Mouse (Mus musculus) limb, embryonic 15.5 days (tissue): ENCODE measurements around the gene Wdr62. TPM values are rescaled to one million over a fixed set of nuclear protein-coding genes. Genes with fewer than 3 reads are reported as not detected.

Experiments
- ATAC-seq: fragments of 200-750 bp; cut with Nextera tagmentation; 2 replicates; pipeline ENCODE4 v1.8.0; 2017; ENCODE audit warnings: low read depth, moderate TSS enrichment; ENCODE audit not compliant: insufficient number of reproducible peaks, low FRiP score, low TSS enrichment
- H3K27ac ChIP-seq: fragments of 300-500 bp; sonication (generic); 2 replicates; pipeline ENCODE4 v1.5.1; 2015; ENCODE audit warnings: moderate library complexity, mild to moderate bottlenecking, inconsistent platforms
- H3K27me3 ChIP-seq: fragments of 300-500 bp; sonication (generic); 2 replicates; pipeline ENCODE4 v1.6.1; 2015; ENCODE audit warnings: inconsistent platforms
- H3K36me3 ChIP-seq: fragments of 300-500 bp; sonication (generic); 2 replicates; pipeline ENCODE4 v1.6.1; 2015; ENCODE audit warnings: inconsistent platforms
- H3K4me1 ChIP-seq: fragments of 300-500 bp; sonication (generic); 2 replicates; pipeline ENCODE4 v1.6.1; 2015; ENCODE audit warnings: inconsistent platforms
- H3K4me2 ChIP-seq: fragments of 300-500 bp; sonication (generic); 2 replicates; pipeline ENCODE4 v1.6.1; 2015; ENCODE audit warnings: mild to moderate bottlenecking, inconsistent platforms
- H3K4me3 ChIP-seq: fragments of 300-500 bp; sonication (generic); 2 replicates; pipeline ENCODE4 v1.5.1; 2015; ENCODE audit warnings: mild to moderate bottlenecking, inconsistent platforms
- H3K9ac ChIP-seq: fragments of 300-500 bp; sonication (generic); 2 replicates; pipeline ENCODE4 v1.6.1; 2015; ENCODE audit warnings: inconsistent platforms
- H3K9me3 ChIP-seq: fragments of 300-500 bp; sonication (generic); 2 replicates; pipeline ENCODE4 v1.6.1; 2016; ENCODE audit warnings: inconsistent platforms
- whole genome bisulfite sequencing: fragments of 180-500 bp; shearing (Covaris S2); methylation state at CpG from one replicate; pipeline ENCODE4 v1.1.7; 2015; 5-methylcytosine and 5-hydroxymethylcytosine counted together
- polyA plus RNA-seq: library from polyadenylated mRNA; unstranded; fragments of >200 nt; fragmentation: Nextera tagmentation; extraction: Ambion mirVana; gene quantifications from 2 replicates; pipeline ENCODE4 v1.2.1, GENCODE M21; 2015

Wdr62 gene
- polyA plus RNA-seq, 1 experiment from 2014 or later: 6.2 TPM

DNA sequence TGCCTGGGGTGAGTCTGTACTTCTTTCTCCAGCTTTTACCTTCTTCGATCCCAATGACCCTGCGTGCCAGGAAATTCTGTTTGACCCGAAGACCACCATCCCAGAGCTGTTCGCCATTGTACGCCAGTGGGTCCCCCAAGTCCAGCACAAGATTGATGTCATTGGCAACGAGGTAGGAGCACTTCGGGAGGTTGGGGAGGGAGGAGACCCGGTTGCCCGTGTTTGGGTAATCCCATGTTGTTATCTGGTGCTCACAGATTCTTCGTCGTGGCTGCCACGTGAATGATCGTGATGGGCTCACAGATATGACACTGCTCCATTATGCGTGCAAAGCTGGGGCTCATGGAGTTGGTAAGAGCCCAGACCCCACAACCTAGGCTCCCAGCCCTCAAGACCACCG, 16.6 kb upstream of the Wdr62 start:
- H3K4me1 ChIP-seq: peaks cover 17% of the 10 kb centered on the region
- no peak overlapping the region for H3K4me2 ChIP-seq
- H3K27ac ChIP-seq: no peak overlapping the region
- H3K9me3 ChIP-seq: no peaks in the 10 kb centered on the region
- H3K9ac ChIP-seq: no peak overlapping the region
- no peak for ATAC-seq
- WGBS: 94% methylated on average over 15 of the region's 15 CpGs
- no peak overlapping the region for H3K4me3 ChIP-seq
- H3K36me3 ChIP-seq: peaks cover 61% of the 10 kb centered on the region
- H3K27me3 ChIP-seq: no peaks in the 10 kb centered on the region

DNA sequence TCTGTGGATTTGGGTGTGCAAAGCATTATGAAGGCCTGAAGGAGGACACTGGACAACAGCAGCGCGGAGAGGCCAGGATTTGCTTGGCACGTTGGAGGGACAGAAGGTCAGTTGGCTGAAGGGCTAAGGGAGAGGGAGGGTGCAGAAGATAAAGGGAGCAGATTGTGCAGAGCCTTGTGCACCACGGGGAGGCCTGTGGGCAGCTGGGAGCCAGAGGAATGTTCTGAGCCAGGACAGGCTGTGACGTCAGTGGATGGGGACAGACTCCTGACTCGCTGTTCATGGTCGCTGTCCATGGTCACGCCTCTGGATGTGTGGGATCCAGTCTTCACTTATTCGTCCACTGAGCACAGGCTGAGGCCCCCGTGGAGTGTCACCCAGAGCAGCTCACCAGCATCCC, 14.9 kb upstream of the Wdr62 start:
- WGBS: 67% methylated on average over 10 of the region's 10 CpGs
- H3K4me1 ChIP-seq: peaks cover 28% of the 10 kb centered on the region
- H3K4me3 ChIP-seq: no peak overlapping the region
- no peaks in the 10 kb centered on the region for H3K27me3 ChIP-seq
- peaks cover 52% of the 10 kb centered on the region for H3K36me3 ChIP-seq
- H3K4me2 ChIP-seq: no peak overlapping the region
- no peak overlapping the region for H3K9ac ChIP-seq
- H3K9me3 ChIP-seq: no peaks in the 10 kb centered on the region
- ATAC-seq: no peak
- no peak overlapping the region for H3K27ac ChIP-seq

DNA sequence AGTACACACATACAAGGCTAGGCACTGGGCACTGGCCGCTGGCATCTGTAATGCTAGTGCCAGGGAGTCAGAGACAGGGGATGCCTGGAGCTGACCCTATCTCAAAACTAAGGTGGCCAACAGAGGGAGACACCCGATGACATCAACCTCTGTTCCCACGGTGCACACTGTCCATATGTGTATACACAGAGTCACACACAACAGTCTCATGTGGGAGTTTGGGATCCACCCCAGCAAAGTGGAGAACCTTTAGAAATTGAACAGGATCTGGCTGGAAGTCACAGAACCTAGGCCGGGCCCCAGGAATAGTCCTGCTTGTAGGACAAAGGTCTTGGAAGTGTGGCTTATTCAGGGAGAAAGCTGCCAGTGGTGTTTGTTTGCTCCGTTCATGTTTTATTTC, 14.1 kb upstream of the Wdr62 start:
- ATAC-seq: no peak
- H3K4me3 ChIP-seq: no peak overlapping the region
- peaks cover 31% of the 10 kb centered on the region for H3K4me1 ChIP-seq
- whole genome bisulfite sequencing: 91% methylated on average over 5 of the region's 5 CpGs
- peaks cover 44% of the 10 kb centered on the region for H3K36me3 ChIP-seq
- H3K9ac ChIP-seq: no peak overlapping the region
- no peaks in the 10 kb centered on the region for H3K9me3 ChIP-seq
- no peak overlapping the region for H3K27ac ChIP-seq
- no peaks in the 10 kb centered on the region for H3K27me3 ChIP-seq
- no peak overlapping the region for H3K4me2 ChIP-seq

DNA sequence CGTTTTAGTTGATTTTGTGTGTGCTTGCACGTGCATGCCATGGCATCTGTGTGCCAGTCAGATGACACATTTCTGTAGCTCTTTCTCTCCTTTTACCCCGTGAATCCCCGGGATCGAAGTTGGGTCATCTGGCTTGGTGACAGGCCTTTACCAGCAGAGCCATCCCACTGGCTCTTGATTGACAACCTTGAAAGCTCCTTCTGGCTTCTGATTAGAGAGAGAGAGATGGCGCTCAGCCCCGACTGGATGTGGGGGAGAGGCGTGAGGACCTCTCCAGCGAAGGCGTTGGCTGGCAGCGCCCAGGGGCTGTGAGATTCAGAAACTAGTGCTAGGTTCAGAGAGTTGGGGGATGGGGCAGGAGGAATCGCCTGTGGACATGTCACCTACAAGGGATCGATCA, 13.6 kb upstream of the Wdr62 start:
- Histone ChIP-seq H3K4me1 (peaks cover 31% of the 10 kb centered on the region), H3K27me3 (no peaks in the 10 kb centered on the region), H3K36me3 (peaks cover 39% of the 10 kb centered on the region), H3K27ac (no peak overlapping the region), H3K4me2 (no peak overlapping the region), H3K9ac (no peak overlapping the region), H3K9me3 (no peaks in the 10 kb centered on the region), H3K4me3 (no peak overlapping the region)
- ATAC-seq: no peak
- WGBS: 79% methylated on average over 13 of the region's 13 CpGs

DNA sequence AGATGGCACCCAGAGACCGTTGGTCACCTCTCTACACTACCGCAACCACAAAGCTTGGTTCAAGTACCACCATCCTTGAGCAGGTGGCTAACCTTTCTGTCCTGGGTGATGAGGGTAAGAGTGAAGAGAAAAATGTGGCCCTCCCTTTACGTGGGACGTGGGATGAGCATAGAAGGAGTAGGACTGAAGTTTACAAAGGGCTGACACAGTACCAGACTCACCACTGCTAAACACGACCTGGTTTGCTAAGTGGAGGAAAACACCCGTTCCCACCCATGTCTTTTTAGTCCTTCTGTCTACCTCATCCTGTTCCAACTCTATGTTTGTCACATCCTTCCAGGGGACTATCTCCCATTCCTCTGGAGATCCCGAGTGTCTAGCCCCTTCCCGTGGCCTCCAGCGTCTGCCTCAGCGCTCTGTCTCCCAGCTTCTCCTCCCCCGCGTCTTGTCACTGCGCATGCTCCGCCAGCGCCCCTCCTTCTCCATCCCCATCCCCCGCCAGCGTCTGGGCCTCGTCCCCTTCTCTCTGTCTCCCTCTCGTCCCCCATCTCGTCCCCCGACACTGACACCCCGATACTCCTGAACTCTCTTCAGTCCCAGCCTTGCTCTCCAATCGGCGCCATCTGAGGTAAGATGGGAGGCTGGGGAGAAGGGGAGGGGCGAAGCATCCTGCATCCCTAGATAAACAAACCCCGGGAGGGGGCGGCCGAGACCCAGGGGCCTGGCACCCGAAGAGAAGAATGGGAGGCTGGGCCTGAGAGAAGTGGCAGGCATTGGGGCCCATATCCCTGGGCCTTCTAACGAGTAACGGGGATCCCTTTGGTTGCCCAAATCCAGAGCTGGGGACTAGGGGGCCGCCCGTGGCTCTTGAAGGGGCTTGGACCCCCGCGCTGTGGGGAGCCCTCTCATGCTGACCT, 11.3 kb upstream of the Wdr62 start, which contains the start of gene Clip3:
Gene Clip3 (plus strand): TSS at position 514 of the 917 bp plus-strand sequence.
- WGBS: 7% methylated on average over 35 of the region's 35 CpGs
- Histone ChIP-seq H3K27me3 (no peaks in the 10 kb centered on the region), H3K36me3 (peaks cover 16% of the 10 kb centered on the region), H3K9me3 (no peaks in the 10 kb centered on the region), H3K9ac (peak within 1 kb of the TSS; percentile 74), H3K27ac (peak within 1 kb of the TSS; percentile 68), H3K4me3 (peak within 1 kb of the TSS; percentile 69), H3K4me1 (peaks cover 31% of the 10 kb centered on the region), H3K4me2 (peak within 1 kb of the TSS; percentile 84)
- peak; percentile 54 for ATAC-seq

DNA sequence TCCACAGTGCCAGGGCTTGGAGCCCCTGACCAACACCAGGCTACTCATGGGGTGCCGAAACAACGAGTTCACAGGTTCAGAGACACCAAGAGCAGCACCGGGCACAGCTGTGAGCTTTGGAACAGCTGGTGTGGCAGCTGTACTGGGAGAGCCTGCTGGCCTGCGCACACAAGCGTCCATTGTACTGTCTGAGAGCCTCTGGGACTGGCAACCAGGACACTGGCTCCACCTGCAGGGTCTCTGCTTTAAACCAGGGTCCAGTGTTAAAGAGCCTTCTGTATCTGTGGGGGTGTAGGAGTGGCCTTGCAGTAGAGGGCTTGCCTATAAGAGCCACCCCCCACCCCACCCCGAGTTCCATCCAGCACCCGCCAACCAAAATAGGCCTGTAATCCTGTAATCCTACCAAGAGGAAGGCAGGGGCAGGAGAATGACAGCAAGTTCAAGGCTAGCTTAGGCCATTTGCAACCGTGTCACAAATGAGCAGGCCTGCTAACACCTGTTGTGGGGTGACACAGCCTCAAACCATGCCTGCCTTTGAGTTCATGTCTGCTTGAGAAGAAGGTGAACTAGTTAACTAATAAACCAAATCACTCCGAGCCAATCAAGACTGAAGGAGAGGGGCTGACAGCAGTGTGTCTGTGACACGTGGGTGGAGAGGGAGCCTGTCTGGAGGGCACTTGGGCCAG, 9.6 kb upstream of the Wdr62 start:
- H3K9ac ChIP-seq: no peak overlapping the region
- H3K4me1 ChIP-seq: peaks cover 29% of the 10 kb centered on the region
- no peaks in the 10 kb centered on the region for H3K9me3 ChIP-seq
- peak; percentile 65; the same call in 1 of the 2 replicates for ATAC-seq
- H3K36me3 ChIP-seq: peaks cover 8% of the 10 kb centered on the region; the same call in 1 of the 2 replicates
- H3K27ac ChIP-seq: peak overlapping the region; percentile 48; the same call in 1 of the 2 replicates
- H3K4me2 ChIP-seq: no peak overlapping the region
- no peaks in the 10 kb centered on the region for H3K27me3 ChIP-seq
- H3K4me3 ChIP-seq: no peak overlapping the region
- WGBS: 53% methylated on average over 10 of the region's 10 CpGs

DNA sequence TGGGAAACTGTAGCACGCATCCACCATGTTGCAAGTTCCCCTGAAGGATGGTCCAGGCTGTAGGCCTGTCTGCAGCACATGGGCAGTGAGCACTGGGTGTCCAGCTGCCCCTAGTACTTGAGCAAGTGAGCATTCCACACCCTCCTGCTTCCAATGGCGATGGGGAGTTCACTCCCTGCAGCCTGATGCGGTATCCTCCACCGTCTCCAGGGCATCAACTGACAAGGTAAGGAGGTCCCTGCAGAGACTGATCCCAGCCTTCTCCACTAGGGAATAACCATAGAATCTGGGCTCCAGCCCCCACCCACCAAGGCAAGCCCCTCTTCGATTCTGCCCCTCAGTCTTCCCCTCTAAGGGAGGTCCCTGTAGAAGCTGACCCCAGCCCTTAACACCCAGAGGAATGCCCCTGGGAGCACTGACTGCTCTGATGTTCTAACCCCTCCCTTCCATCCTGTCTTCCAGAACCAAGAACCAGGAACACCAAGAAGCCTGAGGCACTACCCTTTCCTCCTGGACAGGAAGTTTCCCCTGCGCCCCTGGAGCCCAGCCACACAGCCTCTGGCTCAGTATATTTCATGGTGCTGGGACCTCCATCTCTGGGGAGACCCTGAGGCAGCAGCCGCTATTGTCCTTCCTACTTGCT, 9.0 kb upstream of the Wdr62 start:
- Histone ChIP-seq H3K4me1 (peaks cover 28% of the 10 kb centered on the region), H3K36me3 (peaks cover 1% of the 10 kb centered on the region; the same call in 1 of the 2 replicates), H3K4me2 (no peak overlapping the region), H3K9ac (no peak overlapping the region), H3K27ac (peak overlapping the region; percentile 48; the same call in 1 of the 2 replicates), H3K27me3 (no peaks in the 10 kb centered on the region), H3K4me3 (no peak overlapping the region), H3K9me3 (no peaks in the 10 kb centered on the region)
- ATAC-seq: no peak
- 71% methylated on average over 7 of the region's 7 CpGs for WGBS

DNA sequence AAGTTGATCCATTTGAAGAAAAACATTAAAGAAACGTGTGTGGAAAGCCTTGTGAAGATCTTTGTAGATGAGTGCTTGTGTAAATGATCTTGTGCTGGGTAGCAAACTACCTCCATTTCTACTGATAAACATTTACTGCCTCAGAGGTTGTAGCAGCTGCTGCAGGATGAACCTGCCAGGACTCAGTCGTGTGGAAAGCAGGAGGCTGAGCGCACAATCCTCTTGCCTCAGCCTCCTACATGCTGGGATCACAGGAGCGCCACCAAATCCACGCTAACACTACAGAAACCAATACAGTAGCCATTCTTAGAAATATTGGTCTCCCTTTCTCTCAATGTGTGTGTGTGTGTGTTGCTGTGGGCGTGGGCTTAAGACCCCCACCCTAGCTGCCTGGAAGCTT, 7.8 kb upstream of the Wdr62 start:
- Histone ChIP-seq H3K27me3 (no peaks in the 10 kb centered on the region), H3K36me3 (no peaks in the 10 kb centered on the region), H3K9ac (no peak overlapping the region), H3K4me1 (peaks cover 22% of the 10 kb centered on the region), H3K4me3 (no peak overlapping the region), H3K27ac (no peak overlapping the region), H3K4me2 (no peak overlapping the region), H3K9me3 (no peaks in the 10 kb centered on the region)
- no peak for ATAC-seq
- WGBS: 72% methylated on average over 6 of the region's 6 CpGs

DNA sequence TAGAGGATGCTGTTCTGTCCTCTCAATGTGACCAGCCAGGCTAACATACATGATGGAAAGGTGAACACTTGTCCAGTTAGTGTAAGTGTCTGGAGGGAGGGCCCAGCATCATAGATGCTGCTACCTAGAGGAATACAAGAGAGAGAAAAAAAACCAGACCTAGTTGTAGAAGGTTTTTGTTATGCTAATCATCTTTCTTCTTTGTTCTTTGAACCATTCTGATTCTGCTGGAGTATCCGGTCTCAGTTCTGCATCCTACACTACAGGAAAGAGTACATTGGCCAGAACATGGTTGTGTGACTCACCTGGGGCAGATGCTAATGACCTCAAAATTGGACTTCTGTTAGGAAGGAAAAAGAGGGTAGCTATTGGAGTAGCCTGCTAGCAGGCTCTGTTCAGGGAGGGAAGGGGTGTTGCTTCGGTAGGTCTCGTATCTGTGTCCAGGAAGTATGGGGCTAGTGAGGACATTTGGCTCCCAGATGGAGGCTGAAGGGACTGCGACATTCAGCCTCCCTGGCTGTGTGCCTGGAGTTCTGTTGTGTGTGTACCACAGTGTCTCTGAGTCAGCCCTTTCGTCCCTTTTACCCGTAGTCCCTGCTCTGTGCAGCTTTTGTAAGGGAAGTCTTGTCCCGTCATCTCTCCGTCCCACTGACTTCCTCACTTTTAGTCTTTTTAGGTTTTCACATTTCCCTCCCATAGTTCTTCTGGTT, 6.6 kb upstream of the Wdr62 start:
- Histone ChIP-seq H3K36me3 (no peaks in the 10 kb centered on the region), H3K9ac (no peak overlapping the region), H3K27ac (no peak overlapping the region), H3K27me3 (no peaks in the 10 kb centered on the region), H3K4me2 (no peak overlapping the region), H3K4me3 (no peak overlapping the region), H3K9me3 (no peaks in the 10 kb centered on the region), H3K4me1 (peaks cover 14% of the 10 kb centered on the region)
- WGBS: 57% methylated on average over 8 of the region's 8 CpGs
- ATAC-seq: no peak

DNA sequence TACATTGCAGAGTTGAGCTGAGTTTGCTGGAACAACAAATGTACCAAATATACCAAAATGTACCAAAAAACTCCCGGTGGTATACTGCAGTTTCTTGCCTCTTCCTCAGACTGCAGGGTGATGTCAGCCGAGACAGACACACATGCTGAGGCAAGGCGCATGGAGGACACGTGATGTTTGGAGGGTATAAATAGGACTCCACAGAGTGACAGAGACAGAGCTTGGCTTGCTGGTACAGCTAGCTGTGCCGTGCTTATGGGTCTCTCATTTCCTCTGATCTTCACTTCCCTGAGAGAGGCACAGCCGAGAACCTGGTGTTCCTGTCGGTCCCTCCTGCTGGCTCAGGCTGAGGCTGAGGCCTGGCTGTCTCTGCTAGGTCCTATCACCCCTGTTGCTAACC, 2.5 kb upstream of the Wdr62 start:
- Histone ChIP-seq H3K9me3 (no peaks in the 10 kb centered on the region), H3K4me2 (no peak overlapping the region), H3K9ac (no peak overlapping the region), H3K4me1 (peaks cover 16% of the 10 kb centered on the region), H3K27ac (no peak overlapping the region), H3K4me3 (no peak overlapping the region), H3K36me3 (no peaks in the 10 kb centered on the region), H3K27me3 (no peaks in the 10 kb centered on the region)
- 67% methylated on average over 7 of the region's 7 CpGs for WGBS
- no peak for ATAC-seq

DNA sequence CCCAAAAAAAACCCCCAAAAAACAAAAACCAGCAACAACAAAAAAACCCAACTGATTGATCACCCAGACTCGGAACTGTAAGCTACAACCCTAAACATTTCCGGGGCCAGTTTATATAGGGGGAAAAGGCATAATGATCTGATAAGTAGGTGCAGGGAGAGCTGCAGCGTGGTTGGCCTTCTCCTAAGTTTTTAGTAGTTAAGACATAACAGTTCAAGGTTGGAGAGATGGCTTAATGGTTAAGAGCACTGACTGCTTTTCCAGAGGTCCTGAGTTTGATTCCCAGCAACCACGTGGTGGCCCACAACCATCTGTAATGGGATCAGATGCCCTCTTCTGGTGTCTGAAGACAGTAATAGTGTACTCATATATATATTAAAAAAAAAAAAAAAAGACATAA, 1.3 kb upstream of the Wdr62 start:
- WGBS: 72% methylated on average over 4 of the region's 4 CpGs
- Histone ChIP-seq H3K9ac (no peak overlapping the region), H3K9me3 (no peaks in the 10 kb centered on the region), H3K4me2 (0 out of 2 replicates have a peak overlapping the region, but pooled peaks have one; percentile 92), H3K27ac (peak overlapping the region; percentile 96), H3K4me3 (no peak overlapping the region), H3K4me1 (peaks cover 16% of the 10 kb centered on the region), H3K36me3 (no peaks in the 10 kb centered on the region), H3K27me3 (no peaks in the 10 kb centered on the region)
- ATAC-seq: no peak
